Mouse (Mus musculus) right cerebral cortex, postnatal 14 days (tissue): Measurements from ENCODE around the gene Hibch.
"Not testable (repeated sequence)": the region's sequence is repeated elsewhere in the genome, so short reads cannot be mapped to it uniquely, and the experiment has no call there.

Experiments
- DNase-seq: peaks from one replicate; pipeline ENCODE4 v3.0.0; 2022

The Hibch gene

GRCm38 (mm10) chr1:52909783-52910182 is 65.1 kb downstream of the Hibch start:
- DNase-seq, result no peak

- no peak for DNase-seq
These were observed 71.9 kb downstream of the Hibch start for GRCm38 (mm10) chr1:52916655-52917054.

- DNase-seq, result not testable (repeated sequence)
These were observed 74.2 kb downstream of the Hibch start for GRCm38 (mm10) chr1:52918897-52919296.

- DNase-seq, result not testable (repeated sequence)
These were observed 79.8 kb downstream of the Hibch start for GRCm38 (mm10) chr1:52924482-52924881.

- no peak for DNase-seq
These were observed 89.8 kb downstream of the Hibch start for GRCm38 (mm10) chr1:52934494-52934893.

- no peak for DNase-seq
These were observed 94.3 kb downstream of the Hibch start for GRCm38 (mm10) chr1:52939021-52939420.

- DNase-seq, result no peak
These were observed 103.2 kb downstream of the Hibch start for GRCm38 (mm10) chr1:52947895-52948294.

- DNase-seq, result no peak
These were observed 106.6 kb downstream of the Hibch start for GRCm38 (mm10) chr1:52951146-52951868.

- no peak for DNase-seq
These were observed 107.4 kb downstream of the Hibch start for GRCm38 (mm10) chr1:52952143-52952542.

- DNase-seq, result peak; percentile 24
These were observed 108.0 kb downstream of the Hibch start for GRCm38 (mm10) chr1:52952551-52953397.

- no peak for DNase-seq
These were observed 108.8 kb downstream of the Hibch start for GRCm38 (mm10) chr1:52953548-52953947.

- no peak for DNase-seq
These were observed 109.7 kb downstream of the Hibch start for GRCm38 (mm10) chr1:52954456-52954855.

- peak; percentile 65 for DNase-seq
These were observed 110.4 kb downstream of the Hibch start for GRCm38 (mm10) chr1:52955102-52955501.

GRCm38 (mm10) chr1:52956746-52957145 is 112.0 kb downstream of the Hibch start:
- DNase-seq, result no peak

- DNase-seq, result no peak
These were observed 115.5 kb downstream of the Hibch start for GRCm38 (mm10) chr1:52960191-52960590.

GRCm38 (mm10) chr1:52963097-52963496 is 118.4 kb downstream of the Hibch start:
- no peak for DNase-seq

- DNase-seq, result no peak
These were observed 119.9 kb downstream of the Hibch start for GRCm38 (mm10) chr1:52964581-52964980.
